Mouse (Mus musculus): ENCODE data around the gene Ints1. TPM values are rescaled to one million over a fixed set of nuclear protein-coding genes. Genes with fewer than 3 reads are reported as not detected.
A peak's percentile ranks its signal among the peaks of the same experiment; 100 is the strongest.
"Not testable (repeated sequence)": the region's sequence is repeated elsewhere in the genome, so short reads cannot be mapped to it uniquely, and the experiment has no call there.

Gene Ints1
- total RNA-seq, 1 experiment from 2014 or later: 61.9 TPM

GRCm38 (mm10) chr5:139754753-139755152, 20.7 kb downstream of the Ints1 start:
- peak; percentile 60 for DNase-seq

GRCm38 (mm10) chr5:139750535-139750934, 24.9 kb downstream of the Ints1 start:
- DNase-seq: peak; percentile 67

- DNase-seq: no peak
Observed at GRCm38 (mm10) chr5:139749413-139750125, 25.9 kb downstream of the Ints1 start.

- DNase-seq: peak; percentile 63
Observed at GRCm38 (mm10) chr5:139745771-139746170, 29.7 kb downstream of the Ints1 start.

- not testable (repeated sequence) for DNase-seq
Observed at GRCm38 (mm10) chr5:139742640-139743039, 32.8 kb downstream of the Ints1 start.

GRCm38 (mm10) chr5:139738592-139739315, 36.7 kb downstream of the Ints1 start:
- no peak for DNase-seq

GRCm38 (mm10) chr5:139737841-139738591, 37.5 kb downstream of the Ints1 start:
- no peak for DNase-seq

GRCm38 (mm10) chr5:139736504-139736940, 39.0 kb downstream of the Ints1 start:
- no peak for DNase-seq

- peak; percentile 94 for DNase-seq
Observed at GRCm38 (mm10) chr5:139735677-139736503, 39.6 kb downstream of the Ints1 start, which contains the start of gene Micall2. Gene Micall2 (minus strand): TSS chr5:139736336.

- no peak for DNase-seq
Observed at GRCm38 (mm10) chr5:139734746-139735145, 40.7 kb downstream of the Ints1 start.

GRCm38 (mm10) chr5:139734016-139734415, 41.5 kb downstream of the Ints1 start:
- DNase-seq: no peak

GRCm38 (mm10) chr5:139732634-139733107, 42.8 kb downstream of the Ints1 start:
- peak; percentile 59 for DNase-seq

GRCm38 (mm10) chr5:139730712-139731486, 44.6 kb downstream of the Ints1 start:
- no peak for DNase-seq

GRCm38 (mm10) chr5:139727261-139727660, 48.2 kb downstream of the Ints1 start:
- DNase-seq: no peak

GRCm38 (mm10) chr5:139726186-139726585, 49.3 kb downstream of the Ints1 start:
- DNase-seq: no peak

GRCm38 (mm10) chr5:139724336-139725116, 50.9 kb downstream of the Ints1 start:
- DNase-seq: no peak

GRCm38 (mm10) chr5:139723113-139723512, 52.4 kb downstream of the Ints1 start:
- no peak for DNase-seq

- no peak for DNase-seq
Observed at GRCm38 (mm10) chr5:139722709-139723108, 52.8 kb downstream of the Ints1 start.

- DNase-seq: no peak
Observed at GRCm38 (mm10) chr5:139718949-139719348, 56.5 kb downstream of the Ints1 start.

GRCm38 (mm10) chr5:139718540-139718939, 56.9 kb downstream of the Ints1 start:
- DNase-seq: no peak
